Mouse (Mus musculus) liver, embryonic 13.5 days (tissue): ENCODE results near the gene Art1. TPM values are rescaled to one million over a fixed set of nuclear protein-coding genes. Genes with fewer than 3 reads are reported as not detected.

ENCODE experiments used
- polyA plus RNA-seq: library from polyadenylated mRNA; unstranded; fragments of >200 nt; fragmentation: Nextera tagmentation; extraction: Ambion mirVana; gene quantifications from 2 replicates; pipeline ENCODE4 v1.2.1, GENCODE M21; 2015

Gene Art1
- polyA plus RNA-seq, 1 experiment from 2014 or later, result 0.48 TPM

Other genes with a start within 250 kb of the Art1 start
- 3.6 and 4.4 TPM in 2 replicates for gene Folr2, start 244.5 kb upstream of the Art1 start, polyA plus RNA-seq
- gene Anapc15, start 238.0 kb upstream of the Art1 start, polyA plus RNA-seq, result 66.2 and 71.8 TPM in 2 replicates
- 0.38 and 0.41 TPM in 2 replicates for gene Folr1, start 231.0 kb upstream of the Art1 start, polyA plus RNA-seq
- gene Lamtor1, start 195.8 kb upstream of the Art1 start, polyA plus RNA-seq, result 75.2 and 76.5 TPM in 2 replicates
- 0.15 and 0.21 TPM in 2 replicates for gene Tomt, start 195.4 kb upstream of the Art1 start, polyA plus RNA-seq
- gene Lrrc51, start 167.8 kb upstream of the Art1 start, polyA plus RNA-seq, result 2.1 TPM in 2 replicates
- 24.5 and 30.7 TPM in 2 replicates for gene Numa1, start 167.6 kb upstream of the Art1 start, polyA plus RNA-seq
- 9.1 and 11.1 TPM in 2 replicates for gene Il18bp, start 83.1 kb upstream of the Art1 start, polyA plus RNA-seq
- 10.6 and 11.6 TPM in 2 replicates for gene Rnf121, start 36.3 kb upstream of the Art1 start, polyA plus RNA-seq
- 13.6 and 14.2 TPM in 2 replicates for gene Xndc1, start 36.2 kb upstream of the Art1 start, polyA plus RNA-seq
- gene Xntrpc, start 36.0 kb upstream of the Art1 start, polyA plus RNA-seq, result 0.22 and 0.28 TPM in 2 replicates
- not detected in 2 replicates for gene Trpc2, start 18.6 kb upstream of the Art1 start, polyA plus RNA-seq
- 0.07 and 0.32 TPM in 2 replicates for gene Art5, start 7.7 kb downstream of the Art1 start, polyA plus RNA-seq
- not detected in 2 replicates for gene Chrna10, start 15.1 kb downstream of the Art1 start, polyA plus RNA-seq
- 16.9 and 20.7 TPM in 2 replicates for gene Nup98, start 108.4 kb downstream of the Art1 start, polyA plus RNA-seq
- 23.3 and 27.3 TPM in 2 replicates for gene Pgap2, start 108.5 kb downstream of the Art1 start, polyA plus RNA-seq
- gene Rhog, start 154.3 kb downstream of the Art1 start, polyA plus RNA-seq, result 56.0 and 58.2 TPM in 2 replicates
- gene Stim1, start 166.1 kb downstream of the Art1 start, polyA plus RNA-seq, result 13.3 and 15.0 TPM in 2 replicates